Mouse (Mus musculus) thymus, adult 18-20 months (tissue): ENCODE results near the gene Aanat.
A peak's percentile ranks its signal among the peaks of the same experiment; 100 is the strongest.
"Not testable (repeated sequence)": the region's sequence is repeated elsewhere in the genome, so short reads cannot be mapped to it uniquely, and the experiment has no call there.

ENCODE experiments used
- DNase-seq, 2 experiments: peaks; one replicate each; pipeline ENCODE4 v3.0.0; 2022; ENCODE audit warnings: mixed read lengths in 2 of 2

The Aanat gene

DNA sequence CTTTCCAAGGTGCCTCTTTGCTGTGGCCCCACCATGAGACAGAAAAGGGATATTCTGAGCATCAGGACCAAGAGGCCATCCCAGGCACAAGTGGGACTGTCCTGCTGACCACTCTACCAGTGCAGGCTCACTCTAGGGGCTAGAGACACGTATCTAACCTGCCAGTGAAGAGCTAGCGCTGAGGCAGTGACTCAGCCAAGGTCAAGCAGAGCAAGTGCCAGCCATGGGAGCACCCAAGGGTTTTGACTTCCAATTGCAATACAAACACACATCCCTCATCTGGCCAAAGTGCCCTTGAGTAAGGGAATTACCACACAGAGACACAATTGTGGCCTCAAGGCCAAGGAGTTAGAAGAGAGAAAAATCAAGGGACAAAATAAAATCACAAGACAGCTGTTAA is 10.8 kb upstream of the Aanat start:
- DNase-seq: no peak

GRCm38 (mm10) chr11:116579280-116579679 is 7.0 kb upstream of the Aanat start:
- no peak for DNase-seq

- DNase-seq: no peak
These were observed 6.1 kb upstream of the Aanat start for GRCm38 (mm10) chr11:116580031-116580652.

DNA sequence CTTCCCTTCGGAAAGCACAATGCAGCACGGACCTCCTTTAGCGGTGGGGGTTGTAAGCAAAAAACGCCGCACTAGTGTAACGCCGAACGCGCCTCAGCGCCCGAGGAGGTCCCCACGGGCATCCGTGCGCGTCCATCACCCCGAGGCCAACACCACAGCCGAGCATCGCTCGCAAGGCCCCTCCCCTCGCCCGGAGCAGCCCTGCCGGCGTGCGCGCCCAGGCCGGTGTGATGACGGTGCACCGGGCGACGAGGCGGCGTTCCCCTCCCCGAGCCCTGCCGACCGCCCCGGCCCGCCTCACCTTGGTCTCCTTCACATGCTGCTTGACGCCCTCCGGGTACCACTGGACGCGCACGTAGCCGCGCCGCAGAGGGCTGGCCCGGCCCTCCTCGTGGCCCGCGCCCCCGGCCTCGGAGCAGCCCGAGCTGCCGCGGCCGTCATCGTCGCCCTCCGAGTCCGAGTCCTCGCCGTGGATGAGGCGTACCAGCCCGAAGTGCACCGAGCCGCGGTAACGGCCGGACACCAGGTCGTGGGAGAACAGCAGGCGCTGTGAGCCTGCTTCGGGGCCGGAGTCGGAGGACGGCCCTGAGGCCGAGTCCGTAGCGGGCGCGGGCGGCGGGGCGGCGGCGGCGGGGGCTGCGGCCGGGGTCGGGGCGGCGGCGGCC is 5.4 kb upstream of the Aanat start:
- DNase-seq: peak; percentile 28 to 42

DNA sequence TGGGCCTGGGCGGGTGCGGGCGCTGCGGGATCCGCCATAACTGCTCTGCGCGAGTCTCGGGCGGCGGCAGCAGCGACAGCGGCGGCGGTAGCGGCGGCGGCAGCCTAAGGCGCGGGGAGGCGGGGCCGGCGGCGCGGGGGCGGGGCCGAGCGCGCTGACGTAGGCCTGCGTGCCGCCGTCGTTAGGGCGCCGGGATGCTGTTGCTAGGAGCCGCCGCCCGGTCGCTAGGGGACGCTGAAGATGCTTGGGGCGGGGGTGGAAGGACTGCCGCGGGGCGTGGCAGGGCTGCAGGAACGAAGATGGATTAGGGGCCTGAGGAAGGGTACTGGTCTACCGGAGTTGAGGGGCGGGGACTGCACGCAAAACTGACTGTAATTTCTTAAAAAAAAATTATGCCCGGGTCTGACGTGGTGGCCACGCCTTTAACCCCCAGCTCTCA is 4.8 kb upstream of the Aanat start, which contains the start of gene Ube2o:
Ube2o (minus strand) TSS at position 72 of the 439 bp plus-strand sequence.
- peak; percentile 76 for DNase-seq

GRCm38 (mm10) chr11:116585682-116586081 is 550 bp upstream of the Aanat start:
- no peak for DNase-seq

- DNase-seq: no peak
These were observed 784 bp downstream of the Aanat start for GRCm38 (mm10) chr11:116586801-116587631.

DNA sequence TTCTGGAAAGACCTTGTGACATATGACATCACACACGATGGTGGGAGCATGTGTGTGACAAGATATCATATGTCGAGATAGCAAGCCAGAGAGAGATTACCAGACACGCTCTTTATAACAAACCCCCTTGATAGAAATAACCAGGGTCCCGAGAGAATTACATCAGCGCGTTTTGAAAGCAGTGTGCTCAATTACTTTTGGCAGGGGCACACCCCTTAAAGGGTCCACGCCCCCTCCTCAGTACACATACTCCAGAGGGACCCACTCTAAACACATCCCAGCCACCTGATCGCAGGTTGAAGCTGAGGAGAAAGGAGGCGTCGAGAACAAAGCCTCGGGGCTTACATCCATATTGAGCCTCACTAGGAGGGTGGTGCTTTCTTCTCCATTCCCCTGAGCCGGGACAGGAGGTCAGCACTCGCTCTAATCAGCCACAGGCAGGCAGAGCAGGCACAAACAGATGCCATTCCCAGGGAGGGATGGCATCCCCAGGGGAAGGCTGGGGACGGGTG is 2.8 kb downstream of the Aanat start:
- DNase-seq: no peak

GRCm38 (mm10) chr11:116589574-116589973 is 3.3 kb downstream of the Aanat start:
- no peak for DNase-seq

DNA sequence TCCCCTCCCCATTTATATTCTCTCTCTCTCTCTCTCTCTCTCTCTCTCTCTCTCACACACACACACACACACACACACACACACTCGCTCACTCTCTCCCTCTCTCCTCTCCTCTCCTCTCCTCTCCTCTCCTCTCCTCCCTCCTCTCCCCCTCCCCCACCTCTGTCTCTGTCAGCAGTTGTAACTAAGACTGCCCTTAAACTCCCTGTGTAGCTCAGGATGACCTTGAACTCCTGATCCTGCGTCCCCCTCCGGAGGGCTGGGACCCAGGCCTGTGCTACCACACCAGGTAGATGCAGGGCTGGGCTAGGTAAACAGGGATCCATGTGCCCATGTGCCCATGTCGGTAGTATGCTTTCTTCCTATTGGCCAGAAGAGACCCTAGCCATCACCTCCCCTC is 5.4 kb downstream of the Aanat start:
- no peak for DNase-seq

DNA sequence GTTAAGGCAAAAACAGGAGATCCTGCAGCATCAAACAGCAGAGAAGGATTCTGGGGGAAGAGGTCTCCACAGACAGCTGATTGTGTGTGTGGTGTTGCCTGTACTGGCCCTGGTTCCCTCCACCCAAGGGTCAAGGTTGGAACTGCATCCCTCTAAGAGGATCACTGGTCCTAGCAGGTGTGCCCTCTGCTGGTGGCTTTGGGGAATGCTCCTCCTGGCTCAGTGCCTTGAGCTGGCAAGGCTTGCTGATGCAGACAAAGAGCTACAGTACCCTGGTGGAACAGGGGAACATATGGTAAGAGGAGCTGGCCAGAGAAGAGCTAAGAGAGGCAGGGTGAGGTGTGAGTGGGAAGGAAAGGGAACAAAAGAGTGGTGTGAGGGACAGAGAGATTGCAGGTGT is 6.2 kb downstream of the Aanat start:
- DNase-seq: peak; percentile 65 to 69

- no peak for DNase-seq
These were observed 7.1 kb downstream of the Aanat start for GRCm38 (mm10) chr11:116593345-116593744.

GRCm38 (mm10) chr11:116596766-116597165 is 10.5 kb downstream of the Aanat start:
- no peak for DNase-seq

- DNase-seq: no peak
These were observed 12.0 kb downstream of the Aanat start for GRCm38 (mm10) chr11:116598193-116598592.

GRCm38 (mm10) chr11:116599230-116599629 is 13.0 kb downstream of the Aanat start:
- no peak for DNase-seq

DNA sequence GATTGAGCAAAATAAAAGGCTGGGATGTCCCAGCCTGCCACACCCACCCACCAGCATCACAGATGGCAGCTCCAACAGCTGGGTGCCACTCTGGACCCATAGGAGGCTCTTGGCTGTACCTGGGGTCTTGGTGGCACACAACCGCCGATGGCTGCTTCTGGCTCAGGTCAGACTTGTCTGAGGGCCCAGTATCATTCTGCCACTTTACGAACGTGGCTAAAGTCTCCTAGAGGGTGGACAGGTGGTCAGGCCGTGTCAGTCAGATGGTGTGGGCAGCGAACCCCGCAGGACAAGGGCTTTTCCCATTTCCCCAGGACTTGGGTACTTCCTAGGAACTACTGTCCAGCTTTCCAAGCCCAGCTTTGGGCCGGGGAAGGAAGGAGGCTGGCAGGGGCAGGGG is 14.9 kb downstream of the Aanat start:
- DNase-seq: no peak

GRCm38 (mm10) chr11:116602043-116602442 is 15.8 kb downstream of the Aanat start:
- DNase-seq: no peak

DNA sequence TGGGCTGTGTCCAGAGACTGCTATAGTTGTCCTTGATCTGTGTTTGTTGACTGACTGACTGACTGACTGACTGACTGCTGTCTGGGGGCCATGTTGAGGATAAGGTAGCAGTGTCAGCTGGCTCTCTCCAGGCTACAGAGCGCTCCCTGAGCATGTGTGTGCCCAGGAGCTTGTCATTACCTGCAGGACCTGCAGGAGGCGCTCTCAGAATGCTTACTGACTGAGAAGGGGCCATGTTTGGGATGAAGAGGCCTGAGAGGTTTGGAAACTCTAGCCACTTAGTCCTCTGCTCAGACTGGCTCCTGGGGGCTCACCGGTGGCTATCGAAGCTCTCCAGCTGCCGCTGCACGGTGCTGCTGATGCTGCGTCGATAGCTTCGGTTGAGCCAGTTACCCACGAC is 17.1 kb downstream of the Aanat start:
- DNase-seq: no peak

- no peak for DNase-seq
These were observed 17.9 kb downstream of the Aanat start for GRCm38 (mm10) chr11:116604097-116604496.

DNA sequence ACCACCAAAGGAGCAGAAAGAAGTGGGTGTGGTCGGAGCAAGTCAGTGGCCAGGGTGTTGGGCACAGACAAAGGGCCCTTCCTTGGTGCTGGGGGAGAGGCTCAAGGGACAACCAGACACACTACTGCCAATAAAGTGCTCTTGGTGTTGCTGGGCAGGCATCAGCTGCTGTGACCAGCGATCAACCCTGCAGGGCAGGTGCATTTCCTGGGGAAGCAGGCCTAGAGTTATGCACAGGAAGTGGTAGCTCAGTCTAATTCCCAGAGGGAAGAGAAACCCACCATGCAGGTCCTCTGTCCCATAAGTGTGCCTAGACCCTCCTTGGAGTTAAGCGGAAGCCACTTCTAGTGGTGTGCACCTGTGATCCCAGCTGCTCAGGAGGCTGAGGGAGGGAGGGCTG is 21.5 kb downstream of the Aanat start:
- DNase-seq: peak in 1 of 2 experiments; percentile 24

GRCm38 (mm10) chr11:116609965-116610630 is 23.9 kb downstream of the Aanat start:
- no peak for DNase-seq

GRCm38 (mm10) chr11:116611168-116611567 is 24.9 kb downstream of the Aanat start:
- not testable (repeated sequence) for DNase-seq

- no peak for DNase-seq
These were observed 25.7 kb downstream of the Aanat start for GRCm38 (mm10) chr11:116611883-116612282.
